Mouse (Mus musculus) limb, embryonic 12.5 days (tissue): ENCODE results near the gene Msrb3. TPM values are rescaled to one million over a fixed set of nuclear protein-coding genes. Genes with fewer than 3 reads are reported as not detected.

Experiments
- ATAC-seq: fragments of 200-750 bp; cut with Nextera tagmentation; 2 replicates; pipeline ENCODE4 v1.8.0; 2017; ENCODE audit warnings: low read depth, moderate TSS enrichment; ENCODE audit not compliant: insufficient number of reproducible peaks, insufficient read depth, low FRiP score, low TSS enrichment
- H3K27ac ChIP-seq: fragments of 300-500 bp; sonication (generic); 2 replicates; pipeline ENCODE4 v1.5.1; 2016; ENCODE audit warnings: mild to moderate bottlenecking, moderate library complexity
- H3K27me3 ChIP-seq: fragments of 300-500 bp; sonication (generic); 2 replicates; pipeline ENCODE4 v1.6.1; 2016; ENCODE audit warnings: mild to moderate bottlenecking, moderate library complexity
- H3K36me3 ChIP-seq: fragments of 300-500 bp; sonication (generic); 2 replicates; pipeline ENCODE4 v1.6.1; 2016; ENCODE audit warnings: mild to moderate bottlenecking, moderate library complexity
- H3K4me1 ChIP-seq: fragments of 300-500 bp; sonication (generic); replicated peaks from 2 replicates; pipeline ENCODE4 v1.6.1; 2016
- H3K4me2 ChIP-seq: fragments of 300-500 bp; sonication (generic); 2 replicates; pipeline ENCODE4 v1.6.1; 2016; ENCODE audit warnings: mild to moderate bottlenecking, moderate library complexity
- H3K4me3 ChIP-seq: fragments of 300-500 bp; sonication (generic); replicated peaks from 2 replicates; pipeline ENCODE4 v1.5.1; 2016; ENCODE audit warnings: mild to moderate bottlenecking
- H3K9ac ChIP-seq: fragments of 300-500 bp; sonication (generic); replicated peaks from 2 replicates; pipeline ENCODE4 v1.6.1; 2016; ENCODE audit warnings: mild to moderate bottlenecking, moderate library complexity
- H3K9me3 ChIP-seq: fragments of 300-500 bp; sonication (generic); 2 replicates; pipeline ENCODE4 v1.6.1; 2016; ENCODE audit warnings: mild to moderate bottlenecking, moderate library complexity
- WGBS: fragments of 180-500 bp; shearing (Covaris S2); methylation state at CpG from one replicate; pipeline ENCODE4 v1.1.7; 2016; 5-methylcytosine and 5-hydroxymethylcytosine counted together
- polyA plus RNA-seq: library from polyadenylated mRNA; unstranded; fragments of >200 nt; fragmentation: Nextera tagmentation; extraction: Ambion mirVana; gene quantifications from 2 replicates; pipeline ENCODE4 v1.2.1, GENCODE M21; 2016

Msrb3 gene
- polyA plus RNA-seq, 1 experiment from 2014 or later: 8.6 TPM

GRCm38 (mm10) chr10:120898357-120898756 lies 544 bp downstream of the Msrb3 start:
- Histone ChIP-seq H3K27ac (peak overlapping the region; percentile 62; the same call in 1 of the 2 replicates), H3K36me3 (no peaks in the 10 kb centered on the region), H3K4me3 (peak overlapping the region; percentile 74), H3K9me3 (no peaks in the 10 kb centered on the region), H3K9ac (peak overlapping the region; percentile 82), H3K4me2 (peak overlapping the region; percentile 90), H3K27me3 (peaks cover 11% of the 10 kb centered on the region; the same call in 1 of the 2 replicates), H3K4me1 (peaks cover 20% of the 10 kb centered on the region)
- WGBS: under 1% methylated on average over 49 of the region's 49 CpGs
- ATAC-seq: no peak

- Histone ChIP-seq H3K4me1 (peaks cover 15% of the 10 kb centered on the region), H3K27me3 (peaks cover 11% of the 10 kb centered on the region; the same call in 1 of the 2 replicates), H3K4me3 (no peak overlapping the region), H3K27ac (no peak overlapping the region), H3K36me3 (peaks cover 3% of the 10 kb centered on the region; the same call in 1 of the 2 replicates), H3K9me3 (no peaks in the 10 kb centered on the region), H3K4me2 (0 out of 2 replicates have a peak overlapping the region, but pooled peaks have one; percentile 6), H3K9ac (no peak overlapping the region)
- 35% methylated on average over 15 of the region's 15 CpGs for WGBS
- no peak for ATAC-seq
Measured at GRCm38 (mm10) chr10:120895899-120896289, 3.0 kb downstream of the Msrb3 start.

DNA sequence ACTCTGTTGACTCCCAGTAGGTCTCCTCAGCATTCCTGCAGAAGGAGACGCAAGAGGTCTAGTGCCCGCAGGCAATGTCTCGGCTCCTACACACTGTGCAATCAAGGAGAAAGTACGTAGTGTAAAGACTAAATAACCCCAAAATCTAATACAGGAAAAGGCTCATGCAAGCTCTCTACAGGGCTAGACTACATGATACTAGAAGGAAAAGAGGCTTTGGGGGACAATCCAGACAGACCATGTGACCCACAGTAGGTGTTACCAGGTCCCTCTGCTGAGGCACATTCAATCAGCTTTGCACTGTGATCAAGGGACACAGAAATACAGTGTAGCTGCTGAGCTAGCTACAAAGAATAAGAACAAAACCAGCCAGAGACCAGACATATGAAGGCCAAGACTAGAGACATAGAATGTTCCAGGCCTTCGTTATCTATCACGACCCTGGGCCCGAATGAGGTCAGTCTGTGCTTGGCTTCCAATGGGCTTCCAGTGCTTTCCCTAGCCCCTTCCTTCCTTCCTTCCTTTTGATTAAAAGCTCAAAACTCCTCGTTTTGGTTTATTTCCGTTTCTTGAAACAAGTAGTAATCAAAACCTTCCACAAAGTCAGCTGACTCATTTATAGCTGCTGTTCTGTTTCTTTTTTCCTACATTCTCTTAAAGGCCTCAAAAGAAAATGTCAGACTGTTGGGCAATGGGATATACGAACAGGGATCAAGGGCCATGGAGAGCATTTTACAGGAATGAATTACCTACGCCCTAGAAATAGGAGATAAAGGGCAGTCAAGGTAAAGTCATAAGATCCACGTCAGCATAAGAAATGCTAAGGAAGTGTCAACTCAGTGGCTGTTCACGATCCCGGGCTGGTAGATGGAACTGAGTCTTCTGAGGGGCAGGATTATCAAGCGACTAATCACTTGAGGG lies 3.7 kb downstream of the Msrb3 start:
- no peak overlapping the region for H3K9ac ChIP-seq
- H3K27me3 ChIP-seq: peaks cover 8% of the 10 kb centered on the region; the same call in 1 of the 2 replicates
- peaks cover 3% of the 10 kb centered on the region; the same call in 1 of the 2 replicates for H3K36me3 ChIP-seq
- WGBS: 73% methylated on average over 15 of the region's 15 CpGs
- peaks cover 15% of the 10 kb centered on the region for H3K4me1 ChIP-seq
- ATAC-seq: no peak
- H3K9me3 ChIP-seq: peaks cover 5% of the 10 kb centered on the region; the same call in 1 of the 2 replicates
- H3K4me3 ChIP-seq: no peak overlapping the region
- no peak overlapping the region for H3K4me2 ChIP-seq
- H3K27ac ChIP-seq: no peak overlapping the region

DNA sequence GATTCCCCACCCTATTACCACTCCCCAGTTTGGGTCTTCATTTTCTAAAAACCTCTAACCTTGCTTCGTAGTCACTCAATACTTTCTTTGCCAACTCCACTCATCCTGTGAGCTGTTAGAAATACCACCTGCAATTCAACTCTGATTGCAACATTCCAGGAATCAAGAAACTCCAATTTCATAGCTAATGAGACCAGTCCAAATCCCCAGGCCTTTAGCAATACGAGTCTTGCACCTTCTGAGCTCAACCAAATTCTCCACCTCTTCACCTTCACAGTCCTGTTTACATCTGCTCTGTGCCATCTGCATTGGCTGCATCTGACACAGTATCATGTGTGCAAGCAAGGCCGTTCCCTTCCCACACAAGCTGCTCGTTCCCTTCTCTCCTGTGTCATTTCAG lies 5.0 kb downstream of the Msrb3 start:
- 71% methylated on average over 4 of the region's 4 CpGs for WGBS
- no peak for ATAC-seq
- peaks cover 9% of the 10 kb centered on the region for H3K4me1 ChIP-seq
- H3K4me2 ChIP-seq: no peak overlapping the region
- H3K27me3 ChIP-seq: peaks cover 6% of the 10 kb centered on the region; the same call in 1 of the 2 replicates
- no peak overlapping the region for H3K4me3 ChIP-seq
- H3K27ac ChIP-seq: no peak overlapping the region
- H3K9ac ChIP-seq: no peak overlapping the region
- peaks cover 5% of the 10 kb centered on the region; the same call in 1 of the 2 replicates for H3K9me3 ChIP-seq
- peaks cover 3% of the 10 kb centered on the region; the same call in 1 of the 2 replicates for H3K36me3 ChIP-seq

GRCm38 (mm10) chr10:120891131-120891530 lies 7.8 kb downstream of the Msrb3 start:
- peaks cover 3% of the 10 kb centered on the region; the same call in 1 of the 2 replicates for H3K36me3 ChIP-seq
- no peak for ATAC-seq
- no peak overlapping the region for H3K4me3 ChIP-seq
- 90% methylated on average over 4 of the region's 4 CpGs for WGBS
- H3K27me3 ChIP-seq: no peaks in the 10 kb centered on the region
- peaks cover 3% of the 10 kb centered on the region; the same call in 1 of the 2 replicates for H3K4me1 ChIP-seq
- H3K4me2 ChIP-seq: no peak overlapping the region
- no peak overlapping the region for H3K27ac ChIP-seq
- H3K9ac ChIP-seq: no peak overlapping the region
- H3K9me3 ChIP-seq: peaks cover 5% of the 10 kb centered on the region; the same call in 1 of the 2 replicates

DNA sequence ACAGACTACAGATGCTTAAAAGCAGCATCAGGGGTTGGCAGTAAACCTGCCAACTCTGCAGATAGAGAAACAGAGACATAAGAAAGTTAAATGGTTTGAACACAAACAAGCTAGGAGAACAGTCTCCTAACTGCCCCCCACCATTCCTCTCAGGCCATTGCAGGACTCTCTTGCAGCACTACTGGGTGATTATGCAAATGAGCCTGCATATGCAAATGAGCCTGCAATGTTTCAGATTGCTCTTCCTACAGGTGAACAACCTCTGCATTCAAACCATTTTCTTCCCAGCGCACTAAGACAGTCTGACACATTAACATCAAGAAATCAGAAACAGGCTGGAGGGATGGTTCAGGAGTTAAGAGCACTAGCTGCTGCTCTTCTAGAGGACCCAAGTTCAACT lies 8.3 kb downstream of the Msrb3 start:
- no peaks in the 10 kb centered on the region for H3K27me3 ChIP-seq
- no peak overlapping the region for H3K4me2 ChIP-seq
- H3K9ac ChIP-seq: no peak overlapping the region
- no peaks in the 10 kb centered on the region; the same call in 1 of the 2 replicates for H3K4me1 ChIP-seq
- H3K27ac ChIP-seq: no peak overlapping the region
- peaks cover 5% of the 10 kb centered on the region; the same call in 1 of the 2 replicates for H3K9me3 ChIP-seq
- ATAC-seq: no peak
- no peak overlapping the region for H3K4me3 ChIP-seq
- WGBS: 94% methylated on average over 1 of the region's 1 CpGs
- peaks cover 3% of the 10 kb centered on the region; the same call in 1 of the 2 replicates for H3K36me3 ChIP-seq

DNA sequence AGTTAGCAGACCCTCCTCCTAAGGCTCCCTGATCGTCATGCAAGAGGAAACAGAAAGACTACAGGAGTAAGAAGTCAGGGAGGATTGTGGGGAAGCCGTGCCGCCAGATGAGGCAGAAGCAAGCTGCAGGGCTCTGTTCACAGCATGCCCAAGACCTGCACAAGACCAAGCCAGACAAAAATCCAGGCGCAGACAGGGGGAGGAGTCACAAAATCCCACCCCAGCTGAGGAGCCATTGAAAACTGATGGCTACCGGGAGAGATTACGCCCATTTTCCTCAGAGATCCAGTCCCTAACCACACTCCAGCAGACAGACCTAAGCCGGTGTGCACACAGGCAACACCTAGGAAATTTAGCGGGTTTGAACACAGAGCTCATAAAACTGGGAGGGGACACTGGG lies 10.4 kb downstream of the Msrb3 start:
- WGBS: 90% methylated on average over 8 of the region's 8 CpGs
- H3K4me3 ChIP-seq: no peak overlapping the region
- H3K27ac ChIP-seq: no peak overlapping the region
- H3K4me1 ChIP-seq: peaks cover 5% of the 10 kb centered on the region
- H3K9ac ChIP-seq: no peak overlapping the region
- ATAC-seq: no peak
- H3K9me3 ChIP-seq: peaks cover 5% of the 10 kb centered on the region; the same call in 1 of the 2 replicates
- no peak overlapping the region for H3K4me2 ChIP-seq
- peaks cover 7% of the 10 kb centered on the region for H3K36me3 ChIP-seq
- H3K27me3 ChIP-seq: no peaks in the 10 kb centered on the region

- H3K4me3 ChIP-seq: no peak overlapping the region
- no peak for ATAC-seq
- peaks cover 4% of the 10 kb centered on the region for H3K36me3 ChIP-seq
- peaks cover 25% of the 10 kb centered on the region for H3K4me1 ChIP-seq
- H3K9ac ChIP-seq: no peak overlapping the region
- H3K27me3 ChIP-seq: no peaks in the 10 kb centered on the region
- no peak overlapping the region for H3K27ac ChIP-seq
- H3K9me3 ChIP-seq: no peaks in the 10 kb centered on the region
- WGBS: 93% methylated on average over 14 of the region's 14 CpGs
- H3K4me2 ChIP-seq: no peak overlapping the region
Measured at GRCm38 (mm10) chr10:120884220-120884619, 14.7 kb downstream of the Msrb3 start.

GRCm38 (mm10) chr10:120883732-120884131 lies 15.2 kb downstream of the Msrb3 start:
- WGBS: 79% methylated on average over 4 of the region's 4 CpGs
- ATAC-seq: no peak
- H3K4me2 ChIP-seq: peak overlapping the region; percentile 71; the same call in 1 of the 2 replicates

DNA sequence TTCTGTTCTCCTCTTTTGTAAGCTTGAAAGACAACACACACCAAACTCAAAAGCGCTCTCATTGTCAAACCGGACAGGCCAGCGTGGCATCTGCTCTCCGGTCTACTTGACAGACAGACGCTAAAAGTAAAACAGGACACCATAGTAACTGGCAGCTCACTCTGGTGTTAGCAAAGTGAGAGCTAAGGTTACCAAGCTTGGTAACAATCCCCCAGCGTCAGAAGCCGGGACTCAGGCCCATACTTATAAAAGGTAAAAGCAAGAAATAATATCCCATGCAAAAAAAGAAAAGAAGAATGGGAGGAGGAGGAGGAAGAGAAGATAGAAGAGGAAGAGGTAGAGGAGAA lies 15.9 kb downstream of the Msrb3 start:
- ATAC-seq: no peak
- H3K27me3 ChIP-seq: no peaks in the 10 kb centered on the region
- H3K9ac ChIP-seq: peak overlapping the region; percentile 51; the same call in 1 of the 2 replicates
- peak overlapping the region; percentile 35 for H3K4me3 ChIP-seq
- no peaks in the 10 kb centered on the region for H3K9me3 ChIP-seq
- peaks cover 25% of the 10 kb centered on the region for H3K4me1 ChIP-seq
- 8% methylated on average over 7 of the region's 7 CpGs for WGBS
- peak overlapping the region; percentile 71 for H3K4me2 ChIP-seq
- H3K36me3 ChIP-seq: peaks cover 4% of the 10 kb centered on the region
- H3K27ac ChIP-seq: peak overlapping the region; percentile 83

More at GRCm38 (mm10) chr10:120883732-120884131, 15.2 kb downstream of the Msrb3 start:
- H3K4me1 ChIP-seq: peaks cover 25% of the 10 kb centered on the region
- H3K27ac ChIP-seq: no peak overlapping the region
- no peak overlapping the region for H3K9ac ChIP-seq
- no peak overlapping the region for H3K4me3 ChIP-seq
- peaks cover 4% of the 10 kb centered on the region for H3K36me3 ChIP-seq
- no peaks in the 10 kb centered on the region for H3K27me3 ChIP-seq
- H3K9me3 ChIP-seq: no peaks in the 10 kb centered on the region

DNA sequence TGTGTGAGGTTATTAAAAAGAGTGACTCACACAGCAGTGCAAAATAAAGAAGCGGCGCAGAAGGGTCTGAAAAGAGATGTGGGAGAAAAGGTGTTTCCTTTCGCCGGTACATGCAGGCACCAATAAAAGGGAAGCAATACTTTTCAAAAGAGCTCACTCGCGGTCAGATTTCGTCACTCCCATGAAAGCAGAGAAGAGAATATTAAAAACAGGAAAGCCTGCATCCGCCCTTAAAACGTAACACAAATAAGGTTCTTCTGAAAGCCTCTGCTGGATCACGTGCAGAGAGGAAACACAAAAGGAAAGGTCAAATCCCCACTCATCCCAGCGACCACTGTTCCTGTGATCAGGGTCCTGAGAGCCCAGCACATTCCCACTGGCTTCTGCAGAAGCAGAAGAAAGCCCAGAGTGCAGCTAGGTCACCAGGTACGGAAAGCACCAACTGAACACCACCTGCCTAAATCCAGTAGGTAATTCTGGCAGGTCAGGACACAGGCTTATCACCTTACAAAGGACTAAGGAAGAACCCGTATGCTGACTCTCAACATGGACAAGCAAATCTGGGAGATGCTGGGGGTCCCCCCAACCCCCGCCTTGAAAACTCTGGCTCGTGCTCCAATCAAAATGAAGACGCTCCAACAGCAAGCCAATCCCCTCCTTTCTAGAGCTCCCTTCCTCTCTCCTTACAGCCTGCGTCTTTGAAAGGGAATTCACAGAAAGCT lies 16.4 kb downstream of the Msrb3 start:
- ATAC-seq: peak; percentile 76
- H3K9ac ChIP-seq: peak overlapping the region; percentile 51; the same call in 1 of the 2 replicates
- 10% methylated on average over 17 of the region's 17 CpGs for WGBS
- peaks cover 4% of the 10 kb centered on the region for H3K36me3 ChIP-seq
- H3K4me3 ChIP-seq: peak overlapping the region; percentile 35
- H3K4me2 ChIP-seq: peak overlapping the region; percentile 71
- no peaks in the 10 kb centered on the region for H3K27me3 ChIP-seq
- peak overlapping the region; percentile 83 for H3K27ac ChIP-seq
- H3K9me3 ChIP-seq: no peaks in the 10 kb centered on the region
- peaks cover 25% of the 10 kb centered on the region for H3K4me1 ChIP-seq
